In the genomic region with DNA sequence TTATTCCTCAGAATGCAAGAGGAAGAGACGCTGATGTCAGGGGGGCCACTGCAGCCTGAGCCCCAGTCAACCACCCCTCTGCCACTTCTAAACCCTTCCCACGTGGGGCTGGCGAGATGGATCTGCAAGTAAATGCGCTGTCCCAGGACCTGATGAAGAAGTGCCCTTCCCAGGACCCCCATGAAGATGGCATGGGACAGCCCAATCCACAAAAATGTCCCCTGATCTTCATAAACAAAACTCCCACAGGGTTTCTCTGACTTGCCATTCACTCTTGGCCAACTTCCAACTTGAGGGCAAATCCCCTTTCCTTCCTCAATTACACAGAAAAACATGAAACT, we compare ENCODE assay signal across 8 mouse cellular contexts.
DNase-seq lines count a peak whose midpoint lies in the region; ATAC-seq and TF ChIP-seq lines count a peak whose summit lies in the region.
"Had no signal": no experiment of that assay in that cellular context is flagged by ENCODE, and none has a peak within 500 bp of the region (broad histone marks: within the 10 kb centered on the region; RNA-seq: fewer than 3 reads in every experiment).

No protein-coding gene starts in this region.

- ATAC-seq in kidney, postnatal 0 days (replicated peaks; ENCODE audit: low FRiP score, low read depth) = no peak
- ATAC-seq in embryonic facial prominence, embryonic 15.5 days (ENCODE audit: insufficient number of reproducible peaks, low FRiP score, low TSS enrichment, low read depth) = peak; percentile 15; the same call in 1 of the 2 replicates

- H3K4me3 ChIP-seq in kidney, postnatal 0 days (replicated peaks; ENCODE audit: low read depth, low read length) = no peak overlapping the region
- H3K4me3 ChIP-seq in cortical plate, adult 2 months (ENCODE audit: insufficient read depth, low read length) = no peak overlapping the region
- H3K4me3 ChIP-seq in embryonic facial prominence, embryonic 15.5 days (replicated peaks) = no peak overlapping the region
- H3K4me3 ChIP-seq in macrophage (ENCODE audit: inconsistent target) = no peak overlapping the region

- H3K79me2 ChIP-seq in macrophage (ENCODE audit: inconsistent target) = peaks cover 74% of the 10 kb centered on the region

- H3K4me2 ChIP-seq in kidney, postnatal 0 days (ENCODE audit: low read length) = peak overlapping the region; percentile 4; the same call in 1 of the 2 replicates
- H3K4me2 ChIP-seq in embryonic facial prominence, embryonic 15.5 days (replicated peaks) = peak overlapping the region; percentile 10; the same call in 1 of the 2 replicates

- WGBS in kidney, postnatal 0 days = 57% methylated on average over 4 of the region's 4 CpGs
- WGBS in embryonic facial prominence, embryonic 15.5 days = 56% methylated on average over 4 of the region's 4 CpGs
- WGBS in macrophage (ENCODE audit: missing documents) = 35% methylated on average over 4 of the region's 4 CpGs

- H3K36me3 ChIP-seq in kidney, postnatal 0 days (ENCODE audit: insufficient read depth, low read length) = peaks cover 18% of the 10 kb centered on the region
- peaks cover 28% of the 10 kb centered on the region for H3K36me3 ChIP-seq in embryonic facial prominence, embryonic 15.5 days
- H3K36me3 ChIP-seq in macrophage (ENCODE audit: inconsistent target) = peaks cover 35% of the 10 kb centered on the region
- H3K36me3 ChIP-seq: G1E had no signal

- no peak for TF ChIP-seq CTCF in kidney, postnatal 0 days (IDR thresholded peaks at IDR 0.05; ENCODE audit: low read depth)
- no peak for TF ChIP-seq CTCF in cortical plate, adult 2 months (IDR thresholded peaks at IDR 0.05; ENCODE audit: extremely low read depth, insufficient read depth, low read length)

- DNase-seq in kidney, postnatal 0 days (ENCODE audit: low spot score) = no peak
- no peak for DNase-seq in kidney, adult 9 months
- DNase-seq in adrenal gland, postnatal 36 days = no peak
- no peak for DNase-seq in adrenal gland, adult 2 months

- H3K4me1 ChIP-seq in kidney, postnatal 0 days (replicated peaks; ENCODE audit: insufficient read depth, low read length) = peaks cover 4% of the 10 kb centered on the region; the same call in 1 of the 2 replicates
- peaks cover 2% of the 10 kb centered on the region for H3K4me1 ChIP-seq in cortical plate, adult 2 months (ENCODE audit: control insufficient read depth, insufficient read depth, low read length)
- peaks cover 9% of the 10 kb centered on the region for H3K4me1 ChIP-seq in embryonic facial prominence, embryonic 15.5 days

- no peaks in the 10 kb centered on the region for H3K27me3 ChIP-seq in kidney, postnatal 0 days (ENCODE audit: insufficient read depth, low read length)
- H3K27me3 ChIP-seq in embryonic facial prominence, embryonic 15.5 days = no peaks in the 10 kb centered on the region

- no peak overlapping the region for H3K9ac ChIP-seq in kidney, postnatal 0 days (ENCODE audit: low read depth, low read length)
- no peak overlapping the region for H3K9ac ChIP-seq in embryonic facial prominence, embryonic 15.5 days

- TF ChIP-seq POLR2A in cortical plate, adult 2 months (IDR thresholded peaks at IDR 0.05; ENCODE audit: extremely low read depth, insufficient read depth, low read length) = no peak

- H3K27ac ChIP-seq in kidney, postnatal 0 days = peak overlapping the region; percentile 75
- H3K27ac ChIP-seq in cortical plate, adult 2 months (ENCODE audit: insufficient read depth, low read length) = peak overlapping the region; percentile 85
- peak overlapping the region; percentile 68 for H3K27ac ChIP-seq in embryonic facial prominence, embryonic 15.5 days (replicated peaks)
- peak overlapping the region; percentile 66 for H3K27ac ChIP-seq in macrophage

- H3K9me3 ChIP-seq in kidney, postnatal 0 days (replicated peaks; ENCODE audit: low read length) = no peaks in the 10 kb centered on the region
- H3K9me3 ChIP-seq in embryonic facial prominence, embryonic 15.5 days (replicated peaks) = no peaks in the 10 kb centered on the region
- H3K9me3 ChIP-seq: G1E had no signal
